Mouse (Mus musculus) G1E (cell line): ENCODE results near the gene Pde4c.

Experiments used
- CTCF ChIP-seq: IDR thresholded peaks from 2 replicates; pipeline ENCODE4 v1.5.1; 2012; ENCODE audit warnings: low read depth, low read length, inconsistent platforms, mixed read lengths
- GATA1 ChIP-seq: IDR thresholded peaks from 2 replicates; pipeline ENCODE4 v1.6.1; 2012; ENCODE audit warnings: borderline replicate concordance, low read length, inconsistent platforms, mixed read lengths

GRCm38 (mm10) chr8:70748246-70749096 is 25.0 kb downstream of the Pde4c start:
- no peak for TF ChIP-seq CTCF
- TF ChIP-seq GATA1, result no peak
